Mouse (Mus musculus) myocyte (in vitro differentiated cells): ENCODE measurements at regions not wholly inside any gene's neighbourhood (a gene's known extent, or its start where the extent isn't known, plus 50 kb on each side); places are given as distances from the start of the nearest gene placed in this dataset.

Experiments used
- MYOG ChIP-seq, 3 experiments: IDR thresholded peaks; one replicate each; pipeline ENCODE4 v1.6.1; 2011; ENCODE audit warnings: control low read depth in 2 of 3, low read depth in 2 of 3, mild to moderate bottlenecking in 2 of 3; ENCODE audit not compliant: insufficient read length in 2 of 3, control insufficient read depth in 1 of 3, insufficient read depth in 1 of 3
- POLR2A ChIP-seq: IDR thresholded peaks from one replicate; pipeline ENCODE4 v1.6.1; 2011; ENCODE audit warnings: low read depth, mild to moderate bottlenecking, control low read depth, moderate library complexity; ENCODE audit not compliant: insufficient read length
- POLR2AphosphoS2 ChIP-seq: IDR thresholded peaks from one replicate; pipeline ENCODE4 v1.6.1; 2011; ENCODE audit warnings: low read depth, control low read depth; ENCODE audit not compliant: insufficient read length
- TCF12 ChIP-seq: IDR thresholded peaks from one replicate; pipeline ENCODE4 v1.6.1; 2011; ENCODE audit warnings: mild to moderate bottlenecking, control low read depth; ENCODE audit not compliant: poor library complexity, insufficient read depth, severe bottlenecking

DNA sequence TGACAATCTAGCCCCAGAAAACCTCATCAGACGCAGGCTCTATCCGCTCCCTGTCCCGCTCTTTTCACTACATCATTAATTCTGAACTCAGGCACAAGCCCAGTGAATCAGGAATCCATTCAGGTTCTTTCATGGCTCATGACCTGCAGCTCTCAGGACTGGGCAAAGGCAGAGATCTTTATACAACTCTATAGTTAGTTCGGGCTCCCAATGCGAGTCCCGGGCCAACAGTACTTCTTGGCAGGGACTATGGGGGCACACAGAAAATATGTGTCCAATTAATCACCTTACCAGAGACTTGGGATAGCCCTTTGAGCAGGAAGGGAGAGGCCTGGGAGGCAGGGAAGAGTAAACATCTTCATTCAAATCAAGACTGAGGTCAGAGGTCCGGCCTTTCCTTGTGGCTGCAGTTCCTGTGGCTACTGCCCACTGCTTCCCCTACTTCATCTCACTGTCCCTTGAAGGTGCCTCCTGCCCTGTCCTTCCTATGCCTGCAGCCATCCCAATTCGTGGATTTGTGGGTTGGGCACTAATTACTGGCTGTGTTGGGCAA, 71.3 kb upstream of the Slit3 start:
- TF ChIP-seq POLR2AphosphoS2: no peak
- no peak for TF ChIP-seq POLR2A
- no peak for TF ChIP-seq TCF12
- TF ChIP-seq MYOG (IDR thresholded peaks at IDR 0.05; ENCODE audit: control insufficient read depth in 1 of 3, insufficient read depth in 1 of 3, insufficient read length in 2 of 3, low read depth in 2 of 3): no peak
